Mouse (Mus musculus): ENCODE measurements around the gene Grin2c.

The Grin2c gene

GRCm38 (mm10) chr11:115264862-115265668 is 2.0 kb downstream of the Grin2c start:
- DNase-seq (ENCODE audit: low read depth, low spot score), result no peak

GRCm38 (mm10) chr11:115264136-115264861 is 2.7 kb downstream of the Grin2c start:
- DNase-seq (ENCODE audit: low read depth, low spot score), result no peak

- no peak for DNase-seq (ENCODE audit: low read depth, low spot score)
Measured at GRCm38 (mm10) chr11:115262954-115263353, 4.1 kb downstream of the Grin2c start.

GRCm38 (mm10) chr11:115259134-115259533 is 7.9 kb downstream of the Grin2c start:
- no peak for DNase-seq (ENCODE audit: low read depth, low spot score)

- no peak for DNase-seq (ENCODE audit: low read depth, low spot score)
Measured at GRCm38 (mm10) chr11:115257775-115258510, 9.1 kb downstream of the Grin2c start.

- no peak for DNase-seq (ENCODE audit: low read depth, low spot score)
Measured at GRCm38 (mm10) chr11:115251258-115251657, 15.8 kb downstream of the Grin2c start.

GRCm38 (mm10) chr11:115250405-115251090 is 16.5 kb downstream of the Grin2c start:
- no peak for DNase-seq (ENCODE audit: low read depth, low spot score)

GRCm38 (mm10) chr11:115249721-115250404 is 17.2 kb downstream of the Grin2c start:
- no peak for DNase-seq (ENCODE audit: low read depth, low spot score)

- no peak for DNase-seq (ENCODE audit: low read depth, low spot score)
Measured at GRCm38 (mm10) chr11:115247945-115248344, 19.1 kb downstream of the Grin2c start.

- no peak for DNase-seq (ENCODE audit: low read depth, low spot score)
Measured at GRCm38 (mm10) chr11:115247240-115247639, 19.8 kb downstream of the Grin2c start.

- DNase-seq (ENCODE audit: low read depth, low spot score), result no peak
Measured at GRCm38 (mm10) chr11:115246386-115246785, 20.7 kb downstream of the Grin2c start.

- no peak for DNase-seq (ENCODE audit: low read depth, low spot score)
Measured at GRCm38 (mm10) chr11:115244840-115245239, 22.2 kb downstream of the Grin2c start.

GRCm38 (mm10) chr11:115243783-115244182 is 23.3 kb downstream of the Grin2c start:
- DNase-seq (ENCODE audit: low read depth, low spot score), result no peak

- no peak for DNase-seq (ENCODE audit: low read depth, low spot score)
Measured at GRCm38 (mm10) chr11:115242746-115243145, 24.3 kb downstream of the Grin2c start.

GRCm38 (mm10) chr11:115241402-115241801 is 25.6 kb downstream of the Grin2c start:
- no peak for DNase-seq (ENCODE audit: low read depth, low spot score)

GRCm38 (mm10) chr11:115236570-115236969 is 30.5 kb downstream of the Grin2c start:
- no peak for DNase-seq (ENCODE audit: low read depth, low spot score)

GRCm38 (mm10) chr11:115234320-115235044 is 32.6 kb downstream of the Grin2c start:
- no peak for DNase-seq (ENCODE audit: low read depth, low spot score)

GRCm38 (mm10) chr11:115233526-115234290 is 33.3 kb downstream of the Grin2c start:
- DNase-seq (ENCODE audit: low read depth, low spot score), result no peak

GRCm38 (mm10) chr11:115232889-115233288 is 34.2 kb downstream of the Grin2c start:
- no peak for DNase-seq (ENCODE audit: low read depth, low spot score)

- DNase-seq (ENCODE audit: low read depth, low spot score), result no peak
Measured at GRCm38 (mm10) chr11:115231924-115232323, 35.1 kb downstream of the Grin2c start.

All from 3T3-L1 (cell line).